In the genomic region with DNA sequence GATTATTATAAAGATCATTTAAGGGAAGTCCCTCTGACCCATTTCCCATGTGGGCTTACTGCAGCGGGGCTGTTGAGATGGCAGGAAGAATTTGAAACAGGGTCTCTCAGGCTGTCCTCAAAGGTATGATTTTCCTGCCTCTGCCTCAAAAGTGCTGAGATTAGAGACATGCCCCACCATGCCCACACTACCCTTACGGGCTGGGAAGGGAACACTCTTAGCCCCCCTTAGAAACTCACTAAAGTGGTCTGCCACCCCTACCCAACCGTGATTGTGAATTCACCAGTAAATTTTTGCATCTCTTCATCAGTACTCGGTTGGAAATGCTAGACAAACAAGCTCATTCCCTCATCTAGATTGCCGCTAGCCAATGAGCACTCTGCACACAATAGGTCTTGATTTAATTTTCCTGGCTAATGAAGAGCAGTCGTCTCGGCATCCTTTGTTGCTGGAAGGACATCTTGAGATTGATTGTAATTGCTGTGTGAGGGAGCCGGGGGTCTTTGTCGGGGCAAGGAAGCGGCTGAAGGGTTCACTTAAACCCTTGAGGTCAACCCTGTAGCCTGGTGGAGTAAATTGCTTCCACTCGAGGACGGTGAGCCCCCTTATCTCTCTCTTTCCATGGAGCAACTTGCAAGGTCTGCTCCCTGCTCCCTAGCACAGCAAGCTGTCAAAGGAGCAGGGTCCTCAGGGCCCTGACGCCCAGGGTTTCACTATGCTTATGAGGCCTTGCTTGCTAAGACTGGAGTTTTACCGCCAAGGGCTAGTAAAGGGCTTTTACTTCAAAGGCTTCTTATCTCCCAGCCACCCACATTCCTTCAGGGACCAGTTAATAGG, we compare ENCODE assay signal across 8 mouse cellular contexts. TPM values are rescaled to one million over a fixed set of nuclear protein-coding genes. Genes with fewer than 3 reads are reported as not detected.
DNase-seq lines count a peak whose midpoint lies in the region; ATAC-seq and TF ChIP-seq lines count a peak whose summit lies in the region.
"Had no signal": no experiment of that assay in that cellular context is flagged by ENCODE, and none has a peak within 500 bp of the region (broad histone marks: within the 10 kb centered on the region; RNA-seq: fewer than 3 reads in every experiment).

No protein-coding gene starts in this region.

- ATAC-seq in G1E (ENCODE audit: extremely low read depth, insufficient number of reproducible peaks, low FRiP score, poor library complexity, severe bottlenecking): no peak
- ATAC-seq in forebrain, embryonic 12.5 days (ENCODE audit: low FRiP score): peak; percentile 66
- peak; percentile 80 for ATAC-seq in midbrain, embryonic 11.5 days (ENCODE audit: low FRiP score)
- no peak for ATAC-seq in erythroid progenitor cell, adult 5-6 weeks (replicated peaks; ENCODE audit: low FRiP score, poor library complexity, severe bottlenecking)

- H3K27ac ChIP-seq in forebrain, embryonic 12.5 days: peak overlapping the region; percentile 69
- H3K27ac ChIP-seq in midbrain, embryonic 11.5 days (ENCODE audit: low read depth, low read length): peak overlapping the region; percentile 26
- H3K27ac ChIP-seq: left cerebral cortex, adult 2 months had no signal

- no peaks in the 10 kb centered on the region for H3K27me3 ChIP-seq in G1E (ENCODE audit: insufficient read depth, low read length)
- H3K27me3 ChIP-seq in forebrain, embryonic 12.5 days: peaks cover 3% of the 10 kb centered on the region; the same call in 1 of the 2 replicates
- H3K27me3 ChIP-seq in midbrain, embryonic 11.5 days (ENCODE audit: control insufficient read depth, insufficient read depth, low read length): no peaks in the 10 kb centered on the region

- 6% methylated on average over 14 of the region's 14 CpGs for WGBS in forebrain, embryonic 12.5 days
- 3% methylated on average over 14 of the region's 14 CpGs for WGBS in midbrain, embryonic 11.5 days

- H3K4me1 ChIP-seq in G1E (ENCODE audit: insufficient read depth, low read depth, low read length): peaks cover 34% of the 10 kb centered on the region
- peaks cover 25% of the 10 kb centered on the region for H3K4me1 ChIP-seq in forebrain, embryonic 12.5 days
- peaks cover 14% of the 10 kb centered on the region for H3K4me1 ChIP-seq in midbrain, embryonic 11.5 days (ENCODE audit: control insufficient read depth, insufficient read depth, low read length)

- TF ChIP-seq CTCF in G1E (IDR thresholded peaks at IDR 0.05; ENCODE audit: low read depth, low read length): no peak

- H3K4me2 ChIP-seq in forebrain, embryonic 12.5 days: peak overlapping the region; percentile 22
- H3K4me2 ChIP-seq in midbrain, embryonic 11.5 days: peak overlapping the region; percentile 17

- no peak overlapping the region for H3K9ac ChIP-seq in forebrain, embryonic 12.5 days
- H3K9ac ChIP-seq in midbrain, embryonic 11.5 days (ENCODE audit: low read length): no peak overlapping the region

- H3K9me3 ChIP-seq in G1E (replicated peaks): no peaks in the 10 kb centered on the region
- no peaks in the 10 kb centered on the region for H3K9me3 ChIP-seq in forebrain, embryonic 12.5 days
- H3K9me3 ChIP-seq in midbrain, embryonic 11.5 days (ENCODE audit: control insufficient read depth, low read length): no peaks in the 10 kb centered on the region

- H3K36me3 ChIP-seq in G1E (replicated peaks): no peaks in the 10 kb centered on the region
- H3K36me3 ChIP-seq in forebrain, embryonic 12.5 days (replicated peaks): no peaks in the 10 kb centered on the region
- H3K36me3 ChIP-seq in midbrain, embryonic 11.5 days (ENCODE audit: control insufficient read depth, insufficient read depth, low read length): no peaks in the 10 kb centered on the region

- no peak for DNase-seq in G1E (ENCODE audit: low spot score)
- peak; percentile 55 for DNase-seq in MN1 (ENCODE audit: low spot score)
- peak; percentile 92 for DNase-seq in midbrain, embryonic 11.5 days (ENCODE audit: low spot score, missing footprints)
- no peak for DNase-seq in frontal cortex, postnatal 10 days (ENCODE audit: low spot score in 2 of 2)
- DNase-seq in left cerebral cortex, adult 8-10 months (ENCODE audit: low spot score in 2 of 2): no peak

- peak overlapping the region; percentile 6; the same call in 1 of the 2 replicates for H3K4me3 ChIP-seq in G1E (ENCODE audit: low read depth, low read length)
- H3K4me3 ChIP-seq in forebrain, embryonic 12.5 days (replicated peaks): no peak overlapping the region
- H3K4me3 ChIP-seq in midbrain, embryonic 11.5 days (ENCODE audit: low read depth, low read length): no peak overlapping the region
- H3K4me3 ChIP-seq: left cerebral cortex, adult 2 months had no signal

RNA-seq across cellular contexts. Expression of a gene that starts 51.7 kb away (rescaled TPM):
- total RNA-seq in G1E (2014; fragmentation: Nextera tagmentation) (not detected in 2 replicates), G1E (2017) (0.29 and 0.49 TPM in 2 replicates)
- polyA plus RNA-seq in G1E (2012): not detected in 2 replicates
- 14.5 and 15.4 TPM in 2 replicates for polyA plus RNA-seq in forebrain, embryonic 12.5 days (2016; fragmentation: Nextera tagmentation; extraction: Ambion mirVana)
- polyA plus RNA-seq in midbrain, embryonic 11.5 days (2014; fragmentation: Nextera tagmentation; extraction: Ambion mirVana): 2.5 and 3.0 TPM in 2 replicates
- 3.2 and 3.8 TPM in 2 replicates for total RNA-seq in erythroid progenitor cell, adult 5-6 weeks (2015; ENCODE audit: low replicate concordance)
- total RNA-seq in erythroid progenitor cell, adult 5-6 weeks (2017; ENCODE audit: low replicate concordance): 0.08 and 0.90 TPM in 2 replicates
- total RNA-seq in left cerebral cortex, adult 8-10 months (2022): 10 to 100 TPM; 82.4 to 86.9 (median 83.6) TPM

Comparison
In these comparisons a context has a peak if more than half of its experiments do, and no peak if none do; other contexts are left out.
1. ATAC-seq: peak in forebrain, embryonic 12.5 days (single experiment) and midbrain, embryonic 11.5 days (single experiment); none in G1E (single experiment) and erythroid progenitor cell, adult 5-6 weeks (single experiment).
2. DNase-seq: peak in MN1 (single experiment) and midbrain, embryonic 11.5 days (single experiment); none in G1E (single experiment), frontal cortex, postnatal 10 days (0 of 2) and left cerebral cortex, adult 8-10 months (0 of 2).
3. RNA of a gene that starts 51.7 kb away (total RNA-seq): 82.4 to 86.9 TPM in left cerebral cortex, adult 8-10 months; 0.08 to 3.8 TPM in erythroid progenitor cell, adult 5-6 weeks and 0.29 to 0.49 TPM in G1E; every median in the first group is over 10 times any median in the second.